Comparison of ENCODE assay signal across 8 mouse cellular contexts in genomic region chr8:124349663-124350062, GRCm38 (mm10).
DNase-seq lines count a peak whose midpoint lies in the region; ATAC-seq and TF ChIP-seq lines count a peak whose summit lies in the region.

No protein-coding gene starts in this region.

- TF ChIP-seq POLR2A in lung, adult 2 months (IDR thresholded peaks at IDR 0.05; ENCODE audit: borderline replicate concordance, extremely low read depth, low read depth, low read length), result no peak

- H3K4me2 ChIP-seq in neural tube, embryonic 14.5 days (ENCODE audit: low read depth, low read length), result no peak overlapping the region

- H3K79me2 ChIP-seq in C2C12 (ENCODE audit: control insufficient read depth, insufficient read depth), result no peaks in the 10 kb centered on the region

- no peak overlapping the region for H3K9ac ChIP-seq in neural tube, embryonic 14.5 days (replicated peaks; ENCODE audit: low read depth, low read length)

- H3K79me3 ChIP-seq in C2C12 (ENCODE audit: low read depth), result no peaks in the 10 kb centered on the region

- peak; percentile 58 for DNase-seq in adrenal gland, adult 8-10 months
- DNase-seq in embryo, embryonic 10.5 days (ENCODE audit: low spot score), result peak; percentile 84
- DNase-seq in heart, adult 8-10 months (ENCODE audit: low spot score), result peak; percentile 81
- DNase-seq in kidney, postnatal 36 days, result peak; percentile 76 to 92
- peak; percentile 85 for DNase-seq in lung, adult 2 months
- peak; percentile 39 to 46 for DNase-seq in thymus, adult 18-20 months

- H3K36me3 ChIP-seq in C2C12 (ENCODE audit: control insufficient read depth, insufficient read depth), result peaks cover 4% of the 10 kb centered on the region
- H3K36me3 ChIP-seq in neural tube, embryonic 14.5 days (ENCODE audit: control insufficient read depth, insufficient read depth, low read length), result 0 out of 2 replicates have a peak, but pooled peaks cover 3% of the 10 kb centered on the region

- peak; percentile 61; the same call in 1 of the 2 replicates for ATAC-seq in neural tube, embryonic 14.5 days (ENCODE audit: low read depth)

- H3K27me3 ChIP-seq in C2C12 (ENCODE audit: control insufficient read depth, insufficient read depth, insufficient read length), result peaks cover 4% of the 10 kb centered on the region
- H3K27me3 ChIP-seq in neural tube, embryonic 14.5 days (ENCODE audit: control insufficient read depth, insufficient read depth, low read length), result no peaks in the 10 kb centered on the region

- no peak overlapping the region for H3K27ac ChIP-seq in neural tube, embryonic 14.5 days (ENCODE audit: low read depth, low read length)

- no peaks in the 10 kb centered on the region for H3K4me1 ChIP-seq in lung, adult 2 months (ENCODE audit: control insufficient read depth, insufficient read depth, low read length)
- H3K4me1 ChIP-seq in neural tube, embryonic 14.5 days (ENCODE audit: control insufficient read depth, insufficient read depth, low read length), result no peaks in the 10 kb centered on the region

- H3K9me3 ChIP-seq in neural tube, embryonic 14.5 days (ENCODE audit: control insufficient read depth, low read length), result no peaks in the 10 kb centered on the region

- 36% methylated on average over 7 of the region's 7 CpGs for WGBS in lung, adult 2 months
- 42% methylated on average over 7 of the region's 7 CpGs for WGBS in neural tube, embryonic 14.5 days

- TF ChIP-seq CTCF in C2C12 (IDR thresholded peaks at IDR 0.05; ENCODE audit: control insufficient read depth, insufficient read depth, insufficient read length), result peak; percentile 30
- peak; percentile 88 for TF ChIP-seq CTCF in lung, adult 2 months (IDR thresholded peaks at IDR 0.05; ENCODE audit: insufficient read depth, low read length)

- no peak overlapping the region for H3ac ChIP-seq in C2C12 (ENCODE audit: control insufficient read depth, insufficient read length, low read depth)

- no peak overlapping the region for H3K4me3 ChIP-seq in C2C12 (ENCODE audit: insufficient read depth, poor library complexity, severe bottlenecking)
- no peak overlapping the region for H3K4me3 ChIP-seq in lung, adult 2 months (replicated peaks; ENCODE audit: extremely low read depth, low read depth, low read length)
- H3K4me3 ChIP-seq in neural tube, embryonic 14.5 days (ENCODE audit: low read depth, low read length), result no peak overlapping the region

TF ChIP-seq in C2C12, 6 proteins besides CTCF, POLR2A, EP300 and RAD21:
- TF ChIP-seq FOSL1 (IDR thresholded peaks at IDR 0.05; ENCODE audit: insufficient read depth, low read length, poor library complexity, severe bottlenecking) (no peak), MAX (IDR thresholded peaks at IDR 0.05) (no peak), MYOG (IDR thresholded peaks at IDR 0.05; ENCODE audit: control insufficient read depth, extremely low read depth, insufficient read length) (no peak), MYOD1 (IDR thresholded peaks at IDR 0.05; ENCODE audit: control insufficient read depth, insufficient read length, low read depth) (no peak), CEBPB (IDR thresholded peaks at IDR 0.05; ENCODE audit: low read depth) (no peak), USF1 (IDR thresholded peaks at IDR 0.05; ENCODE audit: low read depth) (no peak)
TF ChIP-seq in C2C12: peak in this region for 0.
